Mouse (Mus musculus) gastrocnemius, adult 8-10 months (tissue): ENCODE data around the gene Nceh1. TPM values are rescaled to one million over a fixed set of nuclear protein-coding genes. Genes with fewer than 3 reads are reported as not detected.

Experiments
- DNase-seq, 2 experiments: peaks; one replicate each; pipeline ENCODE4 v3.0.0; 2022; ENCODE audit warnings: low spot score in 2 of 2
- total RNA-seq, 4 experiments: library from RNA; stranded (reverse); gene quantifications; 2 replicates each; pipeline ENCODE4 v1.2.4; 2022

Gene Nceh1
- 10 to 100 TPM; 13.8 to 19.7 (median 17.4) TPM for total RNA-seq

DNA sequence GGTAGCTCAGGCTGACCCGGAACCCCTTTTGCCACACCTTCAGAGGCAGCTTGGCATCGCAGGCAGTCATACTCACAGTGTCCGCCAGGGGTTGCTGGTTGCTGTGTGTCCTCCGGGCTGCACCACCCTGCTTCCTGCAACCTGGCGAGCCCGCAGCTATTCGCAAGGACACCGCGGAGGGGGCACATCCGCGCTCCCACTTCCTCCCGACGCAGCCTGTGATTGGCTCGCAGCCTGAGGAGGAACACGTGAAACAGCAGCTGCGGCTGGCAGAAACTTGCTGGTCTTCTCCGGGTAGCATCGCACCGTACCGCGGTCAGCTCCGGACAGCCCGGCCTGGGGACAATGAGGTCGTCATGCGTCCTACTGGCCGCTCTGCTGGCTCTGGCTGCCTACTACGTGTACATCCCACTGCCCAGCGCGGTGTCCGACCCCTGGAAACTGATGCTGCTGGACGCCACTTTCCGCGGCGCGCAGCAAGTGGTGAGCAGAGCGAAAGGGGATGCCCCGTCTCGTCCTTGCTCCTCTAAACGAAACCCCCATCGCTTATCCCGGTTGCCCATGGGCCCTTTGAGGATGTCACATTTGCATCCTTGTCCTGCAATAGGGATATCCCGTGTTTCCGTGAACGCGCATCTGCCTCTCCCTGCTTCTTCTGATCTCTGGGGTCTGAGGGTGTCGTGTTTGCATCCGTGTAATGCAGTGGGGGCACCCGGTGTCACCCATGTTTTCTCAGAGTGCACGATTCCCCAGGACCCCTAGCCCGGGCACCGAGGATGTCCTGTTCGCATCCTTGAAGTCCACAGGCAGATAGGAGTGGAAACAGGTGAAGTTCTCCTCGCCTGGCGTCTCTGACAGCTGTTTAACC, at the start of gene Nceh1:
Gene Nceh1, plus strand, starts transcription at position 233 of the 868 bp plus-strand sequence.
- DNase-seq, result peak; percentile 90 to 91

- DNase-seq, result no peak
Observed at GRCm38 (mm10) chr3:27140101-27140500, 42.7 kb upstream of the Nceh1 start.

DNA sequence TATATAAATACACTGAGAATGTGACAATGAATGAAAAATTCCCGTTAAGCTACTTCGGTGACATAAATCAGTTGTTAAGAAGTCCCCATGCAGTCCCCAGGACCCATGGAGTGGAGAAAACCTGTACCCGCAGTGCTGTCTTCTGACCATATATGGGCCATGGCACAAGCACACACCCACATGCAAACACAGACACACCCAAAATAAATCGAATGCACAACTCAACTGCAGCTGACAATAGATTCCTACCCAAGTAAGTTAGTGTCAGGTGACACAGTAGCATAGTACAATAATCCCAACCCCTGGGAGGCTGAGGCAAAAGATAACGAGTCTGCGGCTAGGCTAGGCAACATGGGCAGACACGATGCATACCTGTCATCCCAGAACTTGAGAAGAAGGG, 39.2 kb upstream of the Nceh1 start:
- DNase-seq, result no peak

- no peak for DNase-seq
Observed at GRCm38 (mm10) chr3:27145733-27146132, 37.0 kb upstream of the Nceh1 start.

DNA sequence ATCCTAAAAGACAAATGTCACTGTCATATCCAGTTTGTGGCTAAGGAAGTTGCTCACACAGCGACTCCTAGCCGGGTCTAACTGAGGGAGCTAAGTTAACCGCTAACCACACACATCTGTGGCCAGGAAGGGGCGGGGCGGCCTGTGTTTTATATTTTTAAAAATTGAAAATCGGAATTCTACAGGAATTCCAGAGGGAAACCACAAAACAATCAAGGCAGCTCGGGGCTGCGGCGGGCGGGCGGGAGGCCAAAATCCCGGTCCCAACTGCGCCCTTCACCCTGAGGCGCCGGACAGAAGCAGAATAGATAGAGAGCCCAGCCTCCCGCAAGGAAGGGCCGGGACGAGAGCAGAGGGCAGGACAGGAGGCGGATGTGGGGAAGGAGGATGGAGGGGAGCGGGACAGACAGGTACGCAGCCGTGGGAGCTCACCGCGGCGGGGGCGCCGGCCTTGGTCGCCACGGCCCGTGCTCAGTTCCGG, 29.5 kb upstream of the Nceh1 start:
- DNase-seq, result no peak

DNA sequence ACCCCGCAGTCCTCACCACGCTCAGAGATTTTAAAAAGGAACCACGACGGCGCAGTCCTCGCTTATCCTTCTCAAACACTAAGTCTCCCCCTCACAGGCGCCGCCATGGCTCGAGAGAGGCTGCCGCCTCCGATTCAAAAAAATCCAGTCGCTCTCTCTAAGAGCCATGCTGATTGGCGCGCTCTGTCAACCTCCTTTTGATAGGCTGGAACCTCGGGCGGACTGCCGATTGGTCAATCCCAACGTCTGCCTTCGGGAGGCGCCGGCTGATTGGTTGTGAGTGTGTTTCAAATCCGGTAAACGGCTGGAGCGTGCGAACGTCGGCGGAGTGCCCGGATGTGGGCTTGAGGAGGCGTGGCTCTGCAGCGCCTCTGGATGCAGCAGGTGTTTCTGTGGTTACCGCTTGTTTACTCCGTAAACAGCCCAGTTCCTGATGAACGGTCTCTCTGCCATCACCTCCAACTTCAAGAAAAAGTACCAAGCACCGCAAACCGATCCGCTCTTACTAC, 29.0 kb upstream of the Nceh1 start, which contains the start of gene Ect2:
Gene Ect2, minus strand, starts transcription at position 178 of the 509 bp plus-strand sequence.
- DNase-seq, result peak; percentile 98 to 99

DNA sequence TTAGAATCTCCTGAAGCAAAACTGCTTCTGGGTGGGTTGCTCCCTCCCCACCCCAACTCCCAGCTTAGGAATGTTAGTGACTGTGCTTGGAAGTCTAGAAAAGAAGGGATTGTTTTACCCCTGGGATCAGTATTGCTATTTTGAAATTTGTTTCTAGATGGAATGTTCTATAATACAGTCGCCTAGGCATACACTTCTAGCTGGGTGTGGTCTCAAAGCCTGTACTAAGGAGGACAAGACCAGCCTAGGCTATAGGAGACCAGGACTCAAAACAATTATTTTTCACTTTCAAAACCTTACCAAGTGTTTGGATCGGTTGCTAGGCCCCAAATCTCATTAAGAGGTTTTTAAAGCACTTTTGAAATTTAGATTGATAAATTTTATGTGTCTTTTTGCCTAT, 28.5 kb upstream of the Nceh1 start:
- DNase-seq, result no peak

DNA sequence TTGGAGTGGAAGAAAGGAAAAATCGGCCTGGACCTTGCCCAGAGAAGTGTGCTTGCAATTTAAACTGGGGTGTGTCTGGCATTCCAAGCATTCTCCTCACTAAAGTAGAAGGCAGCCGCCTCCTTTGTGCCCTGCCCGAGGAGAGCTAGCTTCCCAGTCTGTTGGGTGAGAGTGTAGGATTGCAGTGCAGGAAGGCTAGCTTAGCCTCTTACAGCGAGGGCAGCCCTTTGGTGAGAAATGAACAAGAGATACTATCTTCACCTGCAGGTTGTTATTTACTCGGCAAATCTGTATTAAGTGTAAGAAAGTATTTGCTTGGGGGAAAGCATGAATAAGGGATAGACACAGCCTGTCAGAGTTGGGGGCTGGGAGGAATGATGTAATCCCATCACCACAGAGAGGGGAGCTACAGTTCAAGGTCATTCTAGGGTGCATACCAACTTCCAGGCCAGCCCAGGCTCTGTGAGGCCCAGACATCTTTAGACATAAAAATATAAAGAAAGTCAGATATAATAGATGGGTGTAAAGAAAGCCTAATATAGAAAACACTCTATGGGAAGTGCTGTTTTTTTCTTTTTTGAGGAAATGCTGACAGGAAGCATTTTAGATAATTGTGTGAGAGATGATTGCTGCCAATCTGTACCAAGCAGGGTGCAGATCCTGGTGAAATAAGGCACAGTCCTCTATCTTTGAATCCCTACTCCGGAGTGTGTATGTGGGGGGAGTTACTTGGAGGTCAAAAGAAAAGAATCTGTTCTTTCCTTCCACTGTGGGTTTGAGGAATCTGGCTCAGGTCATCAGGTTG, 27.5 kb upstream of the Nceh1 start:
- no peak for DNase-seq

GRCm38 (mm10) chr3:27155856-27156593, 26.7 kb upstream of the Nceh1 start:
- DNase-seq, result no peak

GRCm38 (mm10) chr3:27156594-27156949, 26.2 kb upstream of the Nceh1 start:
- no peak for DNase-seq

DNA sequence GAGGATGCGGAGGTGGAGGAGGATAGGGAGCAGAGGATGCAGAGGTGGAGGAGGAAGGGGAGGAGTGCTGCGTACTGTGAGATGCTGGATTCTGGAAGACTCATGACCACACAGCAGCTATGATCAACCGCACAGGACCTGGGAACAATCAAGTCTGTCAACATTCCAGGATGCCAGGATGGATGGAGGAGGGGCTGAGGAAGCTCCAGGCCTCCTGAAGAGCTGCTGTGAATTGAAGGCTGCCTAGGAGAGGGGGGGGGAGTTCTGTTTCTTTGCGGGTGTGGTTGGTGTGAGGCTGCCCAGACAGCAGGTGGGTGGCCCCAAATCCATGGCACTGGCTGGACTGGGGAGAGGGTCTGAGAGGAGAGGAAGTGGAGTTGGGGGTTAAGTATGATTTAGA, 23.9 kb upstream of the Nceh1 start:
- no peak for DNase-seq

GRCm38 (mm10) chr3:27161645-27162409, 20.9 kb upstream of the Nceh1 start:
- no peak for DNase-seq

GRCm38 (mm10) chr3:27162410-27162804, 20.4 kb upstream of the Nceh1 start:
- no peak for DNase-seq

DNA sequence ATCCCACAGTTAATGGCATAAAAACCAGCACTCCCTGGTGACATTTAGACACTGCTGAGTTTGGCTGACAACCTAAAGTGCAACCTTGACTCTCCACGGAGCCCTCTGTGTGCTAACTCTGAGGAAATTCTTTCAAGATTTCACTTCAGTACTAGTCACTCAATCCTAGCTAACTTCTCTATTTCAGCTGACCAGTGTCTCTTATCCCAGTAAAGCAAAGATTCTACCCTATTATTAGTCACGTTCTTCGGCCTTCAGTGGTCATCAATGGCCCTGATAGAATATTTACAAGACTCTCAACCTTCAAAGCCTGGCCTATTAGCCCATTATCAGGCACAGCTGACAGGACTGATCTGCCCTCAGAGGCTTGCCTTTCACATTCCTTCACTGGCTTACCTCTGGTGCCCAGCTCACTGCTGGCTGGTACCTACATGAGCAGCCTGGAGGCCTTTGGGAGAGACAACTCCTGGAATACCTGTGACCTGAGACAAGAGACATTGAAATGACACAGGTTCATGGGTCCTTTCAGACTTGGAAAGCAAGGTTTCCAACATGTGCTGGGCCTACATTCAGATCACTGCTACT, 17.2 kb upstream of the Nceh1 start:
- no peak for DNase-seq

DNA sequence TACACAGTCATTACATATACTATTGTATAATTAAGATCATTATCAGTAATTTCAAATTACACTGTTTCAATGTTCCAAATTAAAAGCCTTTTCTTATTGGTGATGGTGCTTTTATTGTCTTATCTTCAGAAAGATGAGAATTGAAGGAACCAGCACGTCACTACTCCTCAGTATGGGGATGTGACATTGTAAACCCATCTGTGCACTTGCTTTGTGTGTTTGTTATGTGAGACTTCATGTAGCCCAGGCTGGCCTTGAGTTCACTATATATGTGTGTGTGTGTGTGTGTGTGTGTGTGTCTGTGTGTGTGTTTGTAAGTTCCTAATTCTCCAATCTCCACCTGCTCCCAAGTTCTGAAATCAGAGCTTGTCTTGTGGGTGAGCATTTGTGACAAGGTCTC, 12.5 kb upstream of the Nceh1 start:
- DNase-seq, result no peak

- no peak for DNase-seq
Observed at GRCm38 (mm10) chr3:27179711-27180110, 3.1 kb upstream of the Nceh1 start.

DNA sequence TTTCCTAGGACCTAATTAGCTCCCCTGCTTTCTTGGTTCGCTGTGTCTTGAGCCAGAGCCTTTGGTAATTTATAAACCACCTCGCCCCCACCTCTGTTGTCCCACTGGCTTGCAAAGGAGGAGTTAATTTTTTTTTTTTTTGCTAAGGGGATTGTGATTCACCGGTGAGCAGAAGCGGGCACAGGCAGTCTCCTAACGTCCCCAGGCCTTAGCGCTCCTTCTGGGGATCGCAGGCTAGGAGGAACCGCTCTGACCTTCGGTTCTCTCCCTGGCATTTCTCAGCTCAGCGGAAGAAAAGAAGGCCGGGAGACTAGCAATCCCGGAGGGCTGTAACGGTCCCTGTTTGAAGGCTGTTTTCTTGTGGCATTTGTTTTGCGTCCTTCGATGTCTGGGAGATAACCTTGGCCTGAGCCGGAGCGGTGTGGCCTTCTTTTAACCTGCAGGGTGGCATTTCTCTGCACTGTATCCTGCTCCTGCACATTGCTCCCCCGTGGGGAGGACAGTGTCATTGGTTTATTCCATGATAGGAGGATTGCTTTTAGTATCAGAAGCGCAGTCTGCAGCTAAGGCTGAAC, 923 bp downstream of the Nceh1 start:
- no peak for DNase-seq

DNA sequence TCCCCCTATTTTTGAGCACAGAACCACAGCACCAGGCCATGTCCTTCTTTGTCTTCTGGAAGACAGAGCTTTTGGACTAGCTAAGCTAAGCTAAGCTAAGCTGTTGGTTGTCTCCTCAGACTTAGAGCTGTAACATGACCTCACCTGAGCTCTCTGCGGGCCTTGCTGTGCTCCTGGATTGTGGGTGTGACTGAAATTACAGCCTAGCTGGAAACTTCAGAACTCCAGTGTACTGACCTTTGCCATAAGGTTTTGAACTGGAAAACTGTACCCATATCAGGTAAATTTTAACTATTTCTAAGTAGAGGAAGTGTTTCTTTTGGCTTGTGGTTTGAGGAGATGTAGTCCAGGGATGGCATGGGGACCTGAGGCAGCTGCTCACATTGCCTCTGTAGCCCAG, 5.6 kb downstream of the Nceh1 start:
- no peak for DNase-seq

DNA sequence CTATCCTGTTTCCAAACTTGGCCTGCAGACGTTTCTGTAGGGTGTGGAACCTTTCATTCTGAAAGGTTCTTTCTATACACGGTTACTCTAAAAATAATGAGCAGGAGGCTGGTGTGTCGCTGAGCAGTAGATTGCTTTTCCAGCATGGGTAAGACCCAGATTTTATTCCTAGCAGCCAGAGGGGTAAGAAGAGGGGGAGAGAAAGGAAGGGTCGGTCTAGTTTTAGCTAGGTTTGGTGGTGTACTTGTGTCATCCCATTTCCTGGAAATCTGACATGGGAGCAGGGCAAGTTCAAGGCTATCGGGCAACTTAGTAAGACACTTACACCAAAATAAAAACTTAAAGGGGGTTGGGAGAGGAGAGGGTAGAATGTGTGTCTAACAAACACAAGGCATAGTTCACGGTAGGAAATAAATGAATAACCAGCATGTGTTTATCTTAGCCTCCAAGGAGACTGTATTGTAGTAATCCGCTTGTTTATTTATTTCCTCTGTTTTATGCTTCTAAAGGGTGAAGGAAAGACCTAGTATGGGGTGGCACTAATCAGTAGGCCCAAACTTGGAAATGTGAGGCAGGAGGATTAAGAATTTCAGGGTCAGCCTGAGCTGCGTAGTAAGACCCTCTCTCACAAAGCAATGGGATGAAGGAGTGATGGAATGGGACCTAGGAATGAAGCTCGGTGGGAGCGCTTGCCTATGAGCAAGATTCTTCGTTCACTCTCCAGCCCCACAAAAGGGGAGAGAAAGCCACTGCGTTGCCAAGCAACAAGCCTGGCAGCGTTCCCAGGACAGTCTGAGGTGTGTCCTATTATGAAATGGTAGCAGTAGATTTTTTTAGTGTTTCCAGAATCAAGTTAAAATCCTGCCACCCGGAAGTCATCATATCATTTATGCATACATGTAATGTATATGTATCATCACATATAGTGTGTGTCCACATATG, 6.8 kb downstream of the Nceh1 start:
- peak in 1 of 2 experiments; percentile 42 for DNase-seq
